Mouse (Mus musculus): ENCODE data around the gene Zfp369. TPM values are rescaled to one million over a fixed set of nuclear protein-coding genes. Genes with fewer than 3 reads are reported as not detected.
"Not testable (repeated sequence)": the region's sequence is repeated elsewhere in the genome, so short reads cannot be mapped to it uniquely, and the experiment has no call there.

Gene Zfp369
- 12.5 and 15.3 TPM in 2 replicates for polyA plus RNA-seq (2015; fragmentation: Nextera tagmentation; extraction: Ambion mirVana)

DNA sequence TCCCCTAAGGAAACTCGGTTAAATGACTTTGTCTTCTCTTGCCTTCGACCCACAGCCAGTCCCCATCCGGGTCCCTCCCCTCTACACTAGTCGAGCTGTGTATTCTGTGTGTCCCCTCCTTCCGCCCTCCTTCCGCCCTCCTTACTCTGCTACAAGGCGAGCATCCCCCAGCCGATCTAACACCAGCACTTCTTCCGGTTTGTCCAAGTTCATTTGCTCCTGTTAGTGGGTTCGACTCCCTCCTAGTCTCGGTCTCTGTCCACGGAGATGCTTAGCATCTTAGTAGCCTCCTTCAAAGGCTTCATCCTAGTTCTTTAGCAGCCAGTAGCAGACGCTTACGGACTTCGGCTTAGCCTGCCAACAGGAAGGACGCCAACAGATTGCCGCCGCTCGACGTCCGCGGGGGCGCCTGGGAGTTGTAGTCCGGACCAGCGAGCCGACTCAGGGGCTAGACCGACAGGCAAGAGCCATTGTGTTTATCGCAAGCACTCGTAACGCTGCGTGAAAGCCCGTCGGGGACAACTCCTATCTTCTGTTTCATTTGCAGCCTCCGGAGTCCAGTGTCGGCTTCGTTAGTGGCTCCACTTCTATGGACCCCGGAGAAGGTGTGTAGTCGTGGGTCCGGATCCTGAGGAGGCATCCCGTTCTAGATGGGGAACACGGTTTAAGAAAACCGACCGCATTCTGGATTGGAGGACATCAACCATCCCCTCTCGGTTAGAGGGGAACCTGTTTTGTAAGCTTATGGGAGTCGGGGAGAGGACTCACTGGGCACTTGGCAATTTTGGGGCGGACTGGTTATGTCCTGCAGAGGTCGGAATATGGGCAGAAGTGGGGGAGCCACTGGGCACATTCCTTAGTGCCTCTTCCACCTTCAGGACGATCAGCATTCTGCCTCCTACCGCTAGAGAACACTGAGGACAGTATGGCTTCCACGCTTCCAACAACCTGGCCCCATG, at the start of gene Zfp369:
Zfp369 (plus strand) TSS at position 432 of the 959 bp plus-strand sequence.
- DNase-seq (ENCODE audit: low spot score): peak; percentile 94

DNA sequence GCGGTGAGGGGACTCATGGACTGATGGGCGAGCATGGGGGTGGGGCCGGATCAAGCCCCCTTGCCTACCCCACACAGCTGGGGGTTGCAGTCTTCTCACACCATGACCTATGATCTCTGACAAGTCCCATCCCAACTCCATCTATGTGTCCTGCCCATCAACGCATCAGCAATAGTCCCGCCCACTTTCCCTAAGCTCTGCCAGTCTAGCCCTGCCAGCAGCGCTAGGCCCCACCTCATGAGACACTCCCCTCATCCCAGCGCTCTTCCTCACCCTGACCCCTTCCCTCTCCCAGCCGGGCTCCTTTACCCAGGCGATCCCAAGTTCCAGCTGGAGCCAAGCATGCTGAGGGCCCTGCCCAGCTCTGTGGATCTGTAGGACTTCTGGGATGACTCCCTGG, 41.4 kb upstream of the Zfp369 start:
- no peak for DNase-seq (ENCODE audit: low spot score)

DNA sequence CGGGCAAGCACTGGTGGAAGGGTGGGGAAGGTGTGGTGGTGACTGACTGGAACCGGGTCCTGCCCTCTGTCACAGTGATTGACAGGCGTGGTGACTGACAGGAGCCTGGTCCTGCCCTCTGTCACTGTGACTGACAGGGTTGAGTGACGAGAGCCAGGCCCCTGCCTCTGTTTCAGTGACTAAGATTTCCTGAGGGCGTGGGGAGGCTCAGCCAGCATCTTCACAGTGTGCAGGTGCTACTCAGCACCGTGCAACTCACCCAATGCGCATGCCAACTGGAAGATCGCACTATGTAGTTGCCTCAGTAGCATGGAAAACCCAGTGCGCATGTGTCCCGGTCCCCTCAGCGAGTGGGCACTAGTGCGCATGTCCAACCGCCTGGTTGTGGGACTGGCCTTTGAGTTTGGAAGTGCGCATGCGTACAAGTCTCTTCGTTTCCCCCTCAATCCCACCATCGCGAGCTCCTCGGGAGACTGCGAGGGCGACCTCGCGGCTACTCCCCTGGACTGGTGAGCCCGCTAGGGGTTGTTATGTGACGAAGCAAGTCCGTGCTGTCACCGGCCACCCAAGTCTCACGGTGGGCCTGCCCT, 38.0 kb upstream of the Zfp369 start:
- peak; percentile 99 for DNase-seq (ENCODE audit: low spot score)

DNA sequence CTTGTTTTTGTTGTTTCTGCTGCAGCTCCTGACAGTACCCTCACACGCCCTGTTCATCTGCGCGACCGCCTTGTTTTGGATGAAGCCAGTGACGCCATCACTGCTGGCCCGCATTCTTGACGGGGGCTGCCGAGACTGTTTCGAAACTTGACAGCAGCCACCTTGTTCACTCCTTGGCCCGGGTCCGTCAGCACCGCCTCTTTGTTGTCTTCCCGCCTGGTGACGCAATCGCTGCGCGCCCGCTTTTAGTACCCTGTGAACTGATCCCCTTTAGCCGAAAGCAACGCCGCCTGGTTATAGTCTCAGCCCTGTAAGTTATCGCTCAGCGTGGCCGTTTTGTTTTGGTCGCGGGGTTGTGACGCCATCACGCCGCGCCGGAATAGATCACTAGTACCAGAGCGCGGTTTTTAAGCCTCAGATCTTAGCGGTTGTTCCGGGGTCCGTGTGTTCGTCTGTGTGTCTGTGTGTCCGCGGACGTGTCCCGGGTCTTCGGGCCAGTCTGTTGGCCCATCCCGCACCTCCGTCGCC, 37.5 kb upstream of the Zfp369 start:
- peak; percentile 94 for DNase-seq (ENCODE audit: low spot score)

DNA sequence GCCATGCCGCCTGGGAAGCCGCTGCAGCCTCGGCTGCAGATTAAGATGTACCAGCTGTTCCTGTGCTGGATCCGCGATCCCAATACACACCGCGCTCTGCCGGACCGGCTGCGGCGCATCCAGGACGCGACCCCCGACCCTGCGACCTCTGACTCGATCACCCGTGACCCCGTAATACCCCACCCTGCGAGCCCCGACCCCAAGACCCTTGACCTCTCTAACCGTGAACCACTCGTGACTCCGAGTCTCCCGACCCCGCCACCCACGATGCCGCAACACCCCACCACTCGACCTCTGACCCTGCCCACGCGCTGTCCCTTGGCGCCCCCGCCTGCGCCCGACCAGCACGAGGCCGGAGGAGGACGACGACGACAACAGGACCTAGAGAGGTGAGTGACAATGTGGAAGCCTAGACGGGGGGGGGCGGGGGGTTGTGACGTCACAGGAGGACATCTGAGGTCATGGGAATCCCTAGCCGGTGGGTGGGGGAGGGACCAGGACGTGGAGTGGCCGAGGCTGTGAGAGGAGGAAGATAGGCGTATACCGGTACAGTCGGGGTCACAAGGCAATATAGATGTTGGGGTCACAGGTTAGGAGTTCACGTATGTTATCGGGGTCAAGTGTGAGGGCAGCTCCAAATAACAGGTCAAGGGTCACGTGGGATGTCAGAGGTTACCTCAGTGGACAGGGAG, 36.8 kb upstream of the Zfp369 start:
- DNase-seq (ENCODE audit: low spot score): peak; percentile 45

DNA sequence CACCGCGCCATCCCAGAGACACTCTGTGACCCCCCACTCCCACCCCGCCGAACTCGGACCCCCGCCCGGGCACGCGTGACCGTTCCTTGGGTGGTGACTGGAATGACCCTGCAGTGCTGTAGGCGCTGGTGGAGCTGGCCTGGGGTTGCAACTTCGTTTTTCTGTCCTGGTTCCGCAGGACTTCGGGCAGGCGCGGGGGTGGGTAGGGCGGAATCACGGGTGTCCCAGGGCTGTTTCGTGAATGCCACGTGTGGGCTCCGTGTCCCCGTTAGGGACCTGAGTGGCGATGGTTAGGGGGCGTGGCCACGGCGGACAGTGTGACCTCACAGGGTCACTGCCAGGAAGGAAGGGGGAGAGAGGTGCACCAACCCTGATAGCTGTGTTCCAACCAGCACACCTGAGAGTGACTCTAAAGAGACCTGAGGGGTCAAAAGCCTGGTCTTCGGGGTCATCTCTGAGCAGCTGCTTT, 36.3 kb upstream of the Zfp369 start:
- no peak for DNase-seq (ENCODE audit: low spot score)

DNA sequence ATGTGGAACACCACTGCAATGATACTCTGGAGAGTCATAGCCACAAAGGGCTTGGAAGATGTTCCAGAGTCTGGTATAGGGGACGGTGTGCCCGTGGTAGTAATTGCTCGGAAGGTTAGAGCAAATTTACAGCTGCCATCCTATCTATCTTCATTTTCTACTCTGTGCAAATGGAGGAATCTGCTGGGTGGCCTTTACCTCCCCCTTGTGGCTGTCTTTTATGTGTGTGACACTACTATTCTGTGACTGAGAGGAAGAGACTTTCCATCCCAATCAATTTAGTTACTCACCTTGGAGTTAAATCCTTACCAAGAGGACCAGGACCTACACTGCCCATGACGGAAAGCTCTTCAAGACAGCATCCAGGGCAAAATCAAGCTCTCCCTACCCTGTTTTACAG, 35.3 kb upstream of the Zfp369 start:
- DNase-seq (ENCODE audit: low spot score): peak; percentile 50

DNA sequence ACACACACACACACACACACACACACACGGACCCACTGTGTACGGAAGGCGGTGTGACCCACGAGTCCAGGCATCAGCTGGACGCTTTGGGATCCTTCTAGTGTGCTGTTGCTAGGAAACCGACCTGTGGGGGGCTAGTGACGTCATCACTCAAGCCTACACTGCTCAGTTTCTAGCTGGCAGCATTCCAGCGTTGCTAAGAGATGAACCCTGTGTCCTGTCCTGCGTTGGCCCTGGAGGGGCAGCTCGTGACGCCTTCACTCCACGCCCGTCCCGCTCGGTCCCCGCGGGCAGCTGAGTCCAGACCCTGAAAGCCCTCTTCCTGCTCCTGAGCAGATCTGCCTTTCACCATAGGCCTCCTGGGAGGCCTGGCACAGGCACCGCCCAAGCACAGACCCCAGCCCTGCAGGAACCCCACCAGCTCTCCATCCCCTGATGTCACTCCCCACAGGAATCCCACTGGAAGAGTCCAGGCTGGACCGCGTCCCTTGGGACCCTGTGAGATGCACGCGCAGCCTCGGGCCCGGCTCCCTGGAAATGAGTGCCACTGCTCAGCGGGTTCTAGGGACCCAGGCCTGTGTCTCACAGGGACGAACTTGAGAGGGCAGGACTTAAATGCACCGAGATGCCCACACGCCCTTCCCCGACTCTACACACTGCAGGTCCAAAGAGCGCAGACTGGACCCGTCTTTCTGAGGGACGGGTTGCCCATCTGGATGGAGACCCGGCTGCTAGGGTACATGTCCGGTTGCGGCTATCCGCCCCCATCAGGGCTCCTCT, 20.2 kb upstream of the Zfp369 start:
- DNase-seq (ENCODE audit: low spot score): no peak

DNA sequence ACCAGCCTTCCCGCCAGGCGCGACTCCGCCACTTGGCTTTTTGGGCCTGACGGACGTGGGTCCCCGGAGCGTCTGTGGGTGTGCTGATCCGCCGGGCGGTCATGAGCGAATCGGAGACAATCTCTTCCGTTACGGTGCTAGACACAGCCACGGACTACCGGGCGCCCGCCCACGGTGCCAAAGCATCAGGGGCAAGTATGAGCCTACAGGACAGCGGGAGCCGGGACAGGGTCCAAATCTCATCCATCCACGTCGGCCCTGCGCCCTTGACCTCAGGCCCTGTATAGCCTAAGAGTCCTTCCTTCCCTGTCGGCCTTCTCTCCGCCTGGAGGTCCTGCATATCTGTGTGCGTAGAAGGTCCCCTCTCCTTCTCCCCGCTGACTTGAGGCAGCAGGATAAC, 19.4 kb upstream of the Zfp369 start, which contains the start of gene Gm10775:
Gm10775 (plus strand) TSS at position 301 of the 400 bp plus-strand sequence.
- DNase-seq (ENCODE audit: low spot score): no peak

DNA sequence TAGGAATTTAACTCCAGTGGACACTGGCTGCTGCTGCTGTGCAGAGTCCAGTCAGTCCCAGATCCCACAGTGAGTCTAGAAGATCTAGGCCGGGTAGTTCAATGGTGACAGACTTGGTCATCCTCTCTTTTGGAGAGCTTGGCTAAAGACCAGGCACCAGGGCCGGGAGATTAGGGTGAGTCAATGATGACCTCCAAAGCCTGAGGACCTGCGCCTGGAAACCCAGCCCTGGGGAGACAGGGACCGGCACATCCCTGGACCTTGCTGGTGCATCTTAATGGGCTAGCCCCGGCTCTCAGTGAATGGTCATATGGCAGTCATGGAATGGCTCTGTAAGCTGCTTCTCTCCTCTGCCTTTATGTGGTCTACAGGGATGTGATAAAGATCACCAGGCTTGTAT, 16.5 kb upstream of the Zfp369 start:
- DNase-seq (ENCODE audit: low spot score): no peak

DNA sequence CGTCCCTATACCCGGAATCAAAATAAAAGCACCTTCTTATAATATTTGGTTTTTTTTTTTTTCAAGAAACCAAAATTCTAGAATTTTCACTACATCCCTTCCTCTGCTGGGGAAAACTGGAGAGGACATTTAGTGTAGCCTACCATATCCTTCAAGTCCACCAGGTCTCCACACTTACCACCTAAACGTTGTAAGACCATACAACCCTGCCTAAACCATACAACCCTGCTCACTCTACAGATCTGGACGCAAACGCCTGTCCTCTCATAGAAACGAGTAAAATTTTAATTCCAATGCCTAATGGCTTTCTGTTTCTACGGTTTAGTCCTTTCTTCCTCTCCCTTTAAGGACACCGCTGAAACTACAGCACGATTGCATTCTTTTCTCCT, 626 bp upstream of the Zfp369 start:
- DNase-seq (ENCODE audit: low spot score): no peak

DNA sequence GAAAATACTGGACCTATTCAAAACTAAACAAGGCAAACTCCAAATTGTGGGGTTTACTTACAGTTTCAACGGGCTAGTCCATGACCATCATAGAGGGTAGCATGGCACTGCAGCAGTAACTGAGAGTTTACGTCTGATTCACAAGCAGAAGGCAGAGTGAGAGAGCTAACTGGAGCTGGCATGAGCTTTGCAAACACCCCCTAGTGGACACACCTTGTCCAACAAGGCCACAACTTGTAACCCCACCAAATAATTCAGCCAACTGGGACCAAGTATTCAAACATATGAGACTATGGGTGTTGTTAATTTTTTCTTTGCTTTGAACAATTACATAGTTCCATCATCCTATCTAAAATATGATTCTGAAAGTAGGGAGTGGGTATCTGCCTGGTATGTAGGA, 8.2 kb downstream of the Zfp369 start:
- peak; percentile 31 for DNase-seq (ENCODE audit: low spot score)

DNA sequence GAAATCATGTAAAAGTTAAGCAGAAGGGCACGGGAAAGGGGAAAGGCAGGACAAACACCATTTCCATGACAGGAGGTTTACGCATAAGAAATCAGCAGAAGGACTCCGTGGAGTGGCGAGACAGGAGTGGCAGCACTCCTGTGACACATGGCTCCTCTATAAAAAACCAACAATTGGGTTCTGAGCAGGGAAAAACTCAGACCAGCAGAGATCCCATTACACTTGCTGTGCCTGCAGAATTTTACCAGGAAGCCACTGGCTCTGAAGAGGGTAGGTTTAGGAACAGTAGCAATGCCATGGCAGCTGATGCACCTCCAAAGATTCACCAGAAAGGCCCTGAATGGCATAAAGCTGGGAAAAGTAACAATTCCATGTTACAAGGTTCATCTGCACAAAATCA, 17.7 kb downstream of the Zfp369 start:
- no peak for DNase-seq (ENCODE audit: low spot score)

DNA sequence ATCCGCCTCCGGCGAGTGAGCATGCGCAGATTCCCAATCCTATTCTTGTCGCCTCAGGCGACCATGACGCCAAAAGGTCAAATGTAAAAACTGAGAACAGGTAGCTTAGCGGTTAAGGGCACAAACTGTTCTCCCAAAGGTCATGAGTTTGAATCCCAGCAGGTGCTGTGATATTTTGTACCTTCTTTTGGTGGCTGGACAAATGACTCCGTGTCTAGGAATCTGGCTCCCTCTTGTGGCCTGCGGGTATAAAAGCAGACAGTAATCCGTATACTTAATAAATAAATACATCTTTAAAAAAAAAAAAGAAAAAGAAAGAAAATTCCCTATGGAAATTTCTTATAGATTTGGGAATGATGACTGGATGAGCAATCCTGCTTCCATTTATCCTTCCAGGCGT, 32.2 kb downstream of the Zfp369 start:
- DNase-seq (ENCODE audit: low spot score): peak; percentile 39

DNA sequence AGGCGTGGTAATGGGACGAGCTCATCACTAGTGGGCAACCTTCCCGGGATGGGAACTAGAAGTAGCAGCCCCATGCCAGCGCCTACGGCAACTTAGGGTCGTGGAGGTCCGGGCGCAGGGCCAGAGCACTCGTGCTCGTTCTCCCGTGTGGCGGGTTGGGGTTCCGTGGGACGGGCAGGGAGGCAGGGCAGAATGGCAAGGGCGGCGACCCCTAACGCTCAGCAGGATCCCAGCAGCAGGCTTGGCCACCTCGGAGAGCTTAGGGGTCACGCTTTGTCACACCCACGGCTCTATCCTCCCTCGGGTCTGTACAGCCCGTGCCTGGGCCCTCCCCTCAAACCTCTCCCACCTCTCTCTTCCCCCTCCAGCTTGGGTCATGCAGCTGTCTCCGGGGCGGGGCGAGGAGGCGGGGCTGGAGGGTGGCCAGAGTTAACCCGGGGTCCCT, 32.7 kb downstream of the Zfp369 start:
- no peak for DNase-seq (ENCODE audit: low spot score)

DNA sequence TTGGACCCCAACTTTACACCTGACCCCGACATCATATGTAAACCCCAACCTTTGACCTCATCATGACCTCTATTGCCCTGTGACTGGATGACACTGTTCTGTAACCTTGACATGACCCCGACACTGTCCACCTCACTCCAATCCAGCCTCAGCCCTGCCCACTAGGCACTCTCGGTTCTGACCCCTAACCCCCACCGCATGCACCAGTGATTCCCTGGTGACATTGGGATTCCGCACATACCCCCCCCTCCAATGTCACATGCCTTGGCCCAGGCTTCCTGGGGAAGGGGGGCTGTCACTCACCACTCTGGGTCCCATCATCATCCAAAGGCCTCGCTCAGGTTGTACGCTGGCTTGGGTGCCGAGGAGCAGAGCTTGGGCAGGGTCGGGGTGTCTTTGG, 33.2 kb downstream of the Zfp369 start:
- DNase-seq (ENCODE audit: low spot score): no peak

DNA sequence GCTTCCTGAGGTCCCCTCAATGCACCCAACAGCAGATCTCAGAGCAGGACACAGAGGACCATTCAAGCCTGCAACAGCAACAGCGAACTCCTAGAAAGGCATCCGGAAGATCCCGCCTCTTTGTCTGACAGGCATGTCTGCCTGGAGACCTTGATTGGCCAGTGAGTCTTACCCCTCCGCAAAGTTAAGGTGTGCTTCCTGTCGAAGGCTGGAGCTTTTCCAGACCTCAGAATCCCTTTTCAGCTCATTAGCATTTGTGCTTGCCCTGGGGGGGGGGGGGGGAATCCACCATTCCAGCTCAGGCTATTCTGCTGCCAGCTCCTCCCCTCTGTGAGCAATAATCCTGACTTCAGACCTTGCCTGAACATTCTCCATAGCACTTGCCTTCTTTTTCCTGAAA, 69.9 kb downstream of the Zfp369 start:
- DNase-seq (ENCODE audit: low spot score): not testable (repeated sequence)

DNA sequence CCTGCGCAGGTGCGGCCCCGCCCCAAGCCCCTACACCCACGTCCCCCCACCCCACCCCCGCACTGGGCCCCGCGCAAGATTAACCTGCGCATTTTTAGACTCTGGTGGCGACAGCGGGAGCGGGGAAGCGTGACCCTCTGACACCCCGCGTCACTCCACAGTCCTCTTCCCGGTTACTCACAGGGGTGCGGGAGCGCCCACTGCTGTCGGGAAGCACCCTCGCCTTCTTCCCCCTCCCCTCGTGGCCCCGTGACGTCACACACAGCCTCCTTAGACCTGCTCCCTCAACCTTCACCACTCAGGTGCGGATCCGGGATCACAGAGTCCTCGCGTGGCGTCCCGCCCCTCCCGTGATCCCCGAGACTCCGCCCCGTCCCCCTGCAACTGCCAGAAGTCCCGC, 73.2 kb downstream of the Zfp369 start:
- not testable (repeated sequence) for DNase-seq (ENCODE audit: low spot score)

All from thymus, postnatal 0 days (tissue).